Mouse (Mus musculus): ENCODE results near the gene Map2k5. TPM values are rescaled to one million over a fixed set of nuclear protein-coding genes. Genes with fewer than 3 reads are reported as not detected.
A peak's percentile ranks its signal among the peaks of the same experiment; 100 is the strongest.

The Map2k5 gene
- total and polyA plus RNA-seq, 2 experiments from 2014 or later, result 19.6 to 33.1 TPM

- DNase-seq (ENCODE audit: low spot score) (no peak), ATAC-seq (no peak)
- Histone ChIP-seq H3K27me3 (ENCODE audit: insufficient read depth, low read length) (no peaks in the 10 kb centered on the region), H3K9ac (replicated peaks; ENCODE audit: low read length) (no peak overlapping the region), H3K27ac (no peak overlapping the region), H3K4me2 (ENCODE audit: low read depth, low read length) (no peak overlapping the region), H3K4me1 (ENCODE audit: insufficient read depth, low read length) (peaks cover 3% of the 10 kb centered on the region; the same call in 1 of the 2 replicates), H3K9me3 (ENCODE audit: low read length) (no peaks in the 10 kb centered on the region), H3K36me3 (ENCODE audit: insufficient read depth, low read length) (no peaks in the 10 kb centered on the region), H3K4me3 (ENCODE audit: low read length) (no peak overlapping the region)
- WGBS, result 75% methylated on average over 7 of the region's 7 CpGs
- TF ChIP-seq CTCF (IDR thresholded peaks at IDR 0.05; ENCODE audit: low read depth), result no peak
Measured at GRCm38 (mm10) chr9:63395612-63396011, 17.9 kb upstream of the Map2k5 start.

- ATAC-seq, result no peak
- Histone ChIP-seq H3K9me3 (ENCODE audit: low read length) (no peaks in the 10 kb centered on the region), H3K4me1 (ENCODE audit: insufficient read depth, low read length) (no peaks in the 10 kb centered on the region), H3K4me2 (ENCODE audit: low read depth, low read length) (no peak overlapping the region), H3K36me3 (ENCODE audit: insufficient read depth, low read length) (no peaks in the 10 kb centered on the region), H3K27ac (no peak overlapping the region), H3K9ac (replicated peaks; ENCODE audit: low read length) (no peak overlapping the region), H3K27me3 (ENCODE audit: insufficient read depth, low read length) (no peaks in the 10 kb centered on the region), H3K4me3 (ENCODE audit: low read length) (no peak overlapping the region)
- DNase-seq (ENCODE audit: low spot score), result no peak
- WGBS, result 82% methylated on average over 2 of the region's 2 CpGs
- no peak for TF ChIP-seq CTCF (IDR thresholded peaks at IDR 0.05; ENCODE audit: low read depth)
Measured at GRCm38 (mm10) chr9:63391307-63391706, 13.6 kb upstream of the Map2k5 start.

- no peaks in the 10 kb centered on the region for H3K9me3 ChIP-seq (ENCODE audit: low read length)
- DNase-seq (ENCODE audit: low spot score) (no peak), ATAC-seq (no peak)
- 0 out of 2 replicates have a peak, but pooled peaks cover 5% of the 10 kb centered on the region for H3K4me1 ChIP-seq (ENCODE audit: insufficient read depth, low read length)
- H3K9ac ChIP-seq (replicated peaks; ENCODE audit: low read length), result no peak overlapping the region
- no peaks in the 10 kb centered on the region for H3K36me3 ChIP-seq (ENCODE audit: insufficient read depth, low read length)
- TF ChIP-seq CTCF (IDR thresholded peaks at IDR 0.05; ENCODE audit: low read depth), result no peak
- H3K27ac ChIP-seq, result no peak overlapping the region
- H3K4me3 ChIP-seq (ENCODE audit: low read length), result no peak overlapping the region
- no peak overlapping the region for H3K4me2 ChIP-seq (ENCODE audit: low read depth, low read length)
- H3K27me3 ChIP-seq (ENCODE audit: insufficient read depth, low read length), result no peaks in the 10 kb centered on the region
- WGBS, result 98% methylated on average over 4 of the region's 4 CpGs
Measured at GRCm38 (mm10) chr9:63382761-63383160, 5.1 kb upstream of the Map2k5 start.

- H3K27ac ChIP-seq, result no peak overlapping the region
- no peak overlapping the region for H3K4me2 ChIP-seq (ENCODE audit: low read depth, low read length)
- DNase-seq (ENCODE audit: low spot score), result no peak
- 85% methylated on average over 3 of the region's 3 CpGs for WGBS
- H3K27me3 ChIP-seq (ENCODE audit: insufficient read depth, low read length), result no peaks in the 10 kb centered on the region
- H3K4me1 ChIP-seq (ENCODE audit: insufficient read depth, low read length), result peaks cover 13% of the 10 kb centered on the region
- no peaks in the 10 kb centered on the region for H3K36me3 ChIP-seq (ENCODE audit: insufficient read depth, low read length)
- H3K4me3 ChIP-seq (ENCODE audit: low read length), result no peak overlapping the region
- no peak overlapping the region for H3K9ac ChIP-seq (replicated peaks; ENCODE audit: low read length)
- no peak for ATAC-seq
- no peaks in the 10 kb centered on the region for H3K9me3 ChIP-seq (ENCODE audit: low read length)
- no peak for TF ChIP-seq CTCF (IDR thresholded peaks at IDR 0.05; ENCODE audit: low read depth)
Measured at GRCm38 (mm10) chr9:63380326-63380725, 2.6 kb upstream of the Map2k5 start.

- no peak for TF ChIP-seq CTCF (IDR thresholded peaks at IDR 0.05; ENCODE audit: low read depth)
- H3K9ac ChIP-seq (replicated peaks; ENCODE audit: low read length), result peak overlapping the region; percentile 85
- H3K27ac ChIP-seq, result peak overlapping the region; percentile 88
- no peak for ATAC-seq
- no peaks in the 10 kb centered on the region for H3K27me3 ChIP-seq (ENCODE audit: insufficient read depth, low read length)
- no peaks in the 10 kb centered on the region for H3K9me3 ChIP-seq (ENCODE audit: low read length)
- H3K36me3 ChIP-seq (ENCODE audit: insufficient read depth, low read length), result no peaks in the 10 kb centered on the region
- peak overlapping the region; percentile 65 for H3K4me3 ChIP-seq (ENCODE audit: low read length)
- H3K4me2 ChIP-seq (ENCODE audit: low read depth, low read length), result peak overlapping the region; percentile 78
- peaks cover 13% of the 10 kb centered on the region for H3K4me1 ChIP-seq (ENCODE audit: insufficient read depth, low read length)
- 15% methylated on average over 8 of the region's 8 CpGs for WGBS
- DNase-seq (ENCODE audit: low spot score), result no peak
Measured at GRCm38 (mm10) chr9:63378174-63378573, 472 bp upstream of the Map2k5 start.

GRCm38 (mm10) chr9:63373315-63373714, 4.4 kb downstream of the Map2k5 start:
- Histone ChIP-seq H3K9me3 (ENCODE audit: low read length) (no peaks in the 10 kb centered on the region), H3K27me3 (ENCODE audit: insufficient read depth, low read length) (no peaks in the 10 kb centered on the region), H3K27ac (no peak overlapping the region), H3K4me3 (ENCODE audit: low read length) (no peak overlapping the region), H3K4me2 (ENCODE audit: low read depth, low read length) (no peak overlapping the region), H3K9ac (replicated peaks; ENCODE audit: low read length) (no peak overlapping the region), H3K4me1 (ENCODE audit: insufficient read depth, low read length) (peaks cover 10% of the 10 kb centered on the region), H3K36me3 (ENCODE audit: insufficient read depth, low read length) (no peaks in the 10 kb centered on the region)
- ATAC-seq (no peak), DNase-seq (ENCODE audit: low spot score) (no peak)
- WGBS, result 72% methylated on average over 2 of the region's 2 CpGs
- no peak for TF ChIP-seq CTCF (IDR thresholded peaks at IDR 0.05; ENCODE audit: low read depth)

- H3K4me3 ChIP-seq (ENCODE audit: low read length), result no peak overlapping the region
- no peaks in the 10 kb centered on the region for H3K9me3 ChIP-seq (ENCODE audit: low read length)
- no peak for ATAC-seq
- no peaks in the 10 kb centered on the region for H3K27me3 ChIP-seq (ENCODE audit: insufficient read depth, low read length)
- H3K36me3 ChIP-seq (ENCODE audit: insufficient read depth, low read length), result no peaks in the 10 kb centered on the region
- H3K27ac ChIP-seq, result no peak overlapping the region
- peak; percentile 18 for DNase-seq (ENCODE audit: low spot score)
- H3K4me2 ChIP-seq (ENCODE audit: low read depth, low read length), result no peak overlapping the region
- no peak overlapping the region for H3K9ac ChIP-seq (replicated peaks; ENCODE audit: low read length)
- peaks cover 8% of the 10 kb centered on the region for H3K4me1 ChIP-seq (ENCODE audit: insufficient read depth, low read length)
- no peak for TF ChIP-seq CTCF (IDR thresholded peaks at IDR 0.05; ENCODE audit: low read depth)
- 33% methylated on average over 8 of the region's 8 CpGs for WGBS
Measured at GRCm38 (mm10) chr9:63372541-63372940, 5.2 kb downstream of the Map2k5 start.

All from hindbrain, postnatal 0 days (tissue).